15 mouse cellular contexts compared by ENCODE assay signal in genomic region chr9:41522302-41522701, GRCm38 (mm10).
A peak's percentile ranks its signal among the peaks of the same experiment; 100 is the strongest.
DNase-seq lines count a peak whose midpoint lies in the region; ATAC-seq lines count a peak whose summit lies in the region.
"Had no signal": no experiment of that assay in that cellular context is flagged by ENCODE, and none has a peak within 500 bp of the region (broad histone marks: within the 10 kb centered on the region; RNA-seq: fewer than 3 reads in every experiment).

No protein-coding gene starts in this region.

- ATAC-seq in embryonic facial prominence, embryonic 14.5 days (ENCODE audit: low read depth): no peak
- ATAC-seq: forebrain, embryonic 15.5 days had no signal

- H3K27me3 ChIP-seq in embryonic facial prominence, embryonic 14.5 days (replicated peaks; ENCODE audit: control insufficient read depth, insufficient read depth, low read length): no peaks in the 10 kb centered on the region
- H3K27me3 ChIP-seq in embryonic facial prominence, embryonic 10.5 days (replicated peaks; ENCODE audit: low read depth, poor library complexity, severe bottlenecking): no peaks in the 10 kb centered on the region
- H3K27me3 ChIP-seq: CH12.LX; forebrain, embryonic 15.5 days; heart, embryonic 13.5 days had no signal

- peaks cover 15% of the 10 kb centered on the region for H3K36me3 ChIP-seq in embryonic facial prominence, embryonic 14.5 days (ENCODE audit: control insufficient read depth, insufficient read depth, low read length)
- peaks cover 8% of the 10 kb centered on the region; the same call in 1 of the 2 replicates for H3K36me3 ChIP-seq in embryonic facial prominence, embryonic 10.5 days (replicated peaks)
- H3K36me3 ChIP-seq: forebrain, embryonic 15.5 days; heart, embryonic 13.5 days had no signal

- peaks cover 30% of the 10 kb centered on the region for H3K4me1 ChIP-seq in embryonic facial prominence, embryonic 14.5 days (ENCODE audit: control insufficient read depth, insufficient read depth, low read length)
- H3K4me1 ChIP-seq in embryonic facial prominence, embryonic 10.5 days: peaks cover 25% of the 10 kb centered on the region

- H3K9ac ChIP-seq in embryonic facial prominence, embryonic 14.5 days (ENCODE audit: low read depth, low read length): no peak overlapping the region
- H3K9ac ChIP-seq: forebrain, embryonic 15.5 days; heart, embryonic 13.5 days had no signal

- H3K27ac ChIP-seq in embryonic facial prominence, embryonic 14.5 days (replicated peaks; ENCODE audit: low read depth, low read length): no peak overlapping the region
- H3K27ac ChIP-seq in embryonic facial prominence, embryonic 10.5 days (replicated peaks): no peak overlapping the region
- H3K27ac ChIP-seq: forebrain, embryonic 15.5 days; heart, embryonic 13.5 days had no signal

- no peaks in the 10 kb centered on the region for H3K9me3 ChIP-seq in embryonic facial prominence, embryonic 14.5 days (ENCODE audit: control insufficient read depth, low read length)
- no peaks in the 10 kb centered on the region for H3K9me3 ChIP-seq in embryonic facial prominence, embryonic 10.5 days
- H3K9me3 ChIP-seq: forebrain, embryonic 15.5 days; heart, embryonic 13.5 days had no signal

- no peak overlapping the region for H3K4me2 ChIP-seq in embryonic facial prominence, embryonic 14.5 days (ENCODE audit: low read depth, low read length)
- H3K4me2 ChIP-seq: forebrain, embryonic 15.5 days; heart, embryonic 13.5 days had no signal

- H3K4me3 ChIP-seq in embryonic facial prominence, embryonic 14.5 days (ENCODE audit: low read depth, low read length): no peak overlapping the region
- H3K4me3 ChIP-seq in embryonic facial prominence, embryonic 10.5 days: no peak overlapping the region
- H3K4me3 ChIP-seq: forebrain, embryonic 15.5 days; heart, embryonic 13.5 days had no signal

- intact Hi-C loops in left cerebral cortex, postnatal 4 days (cut with DNase I): no loop called here
- intact Hi-C loops in left cerebral cortex, postnatal 14 days (cut with DNase I): no loop called here

- 39% methylated on average over 1 of the region's 1 CpGs for WGBS in embryonic facial prominence, embryonic 14.5 days
- WGBS in embryonic facial prominence, embryonic 10.5 days: 81% methylated on average over 1 of the region's 1 CpGs

- DNase-seq in embryonic facial prominence, embryonic 14.5 days (ENCODE audit: low spot score): peak; percentile 51
- DNase-seq in embryonic facial prominence, embryonic 10.5 days (ENCODE audit: low spot score): no peak
- DNase-seq in left cerebral cortex, postnatal 4 days: peak; percentile 92
- no peak for DNase-seq in left cerebral cortex, postnatal 14 days (ENCODE audit: low spot score in 2 of 2)
- DNase-seq in urinary bladder, postnatal 10 days (ENCODE audit: low spot score): peak; percentile 14
- no peak for DNase-seq in urinary bladder, adult 18-20 months (ENCODE audit: low spot score in 2 of 2)
- DNase-seq: adrenal gland, adult 2 months; adrenal gland, postnatal 25 days; cerebellum, adult 9-10 months; gastrocnemius, postnatal 36 days; heart, adult 11 months; heart, postnatal 36 days had no signal

Comparison
In these comparisons a context has a peak if more than half of its experiments do, and no peak if none do; other contexts are left out.
1. DNase-seq: peak in embryonic facial prominence, embryonic 14.5 days (single experiment), left cerebral cortex, postnatal 4 days (single experiment) and urinary bladder, postnatal 10 days (single experiment); none in embryonic facial prominence, embryonic 10.5 days (single experiment), left cerebral cortex, postnatal 14 days (0 of 2) and urinary bladder, adult 18-20 months (0 of 2).